Mouse (Mus musculus): ENCODE measurements at regions not wholly inside any gene's neighbourhood (a gene's known extent, or its start where the extent isn't known, plus 50 kb on each side); places are given as distances from the start of the nearest gene placed in this dataset.

- DNase-seq (ENCODE audit: low spot score in 2 of 2), result no peak
Measured at GRCm38 (mm10) chr4:100616161-100616915, 137.7 kb downstream of the Ube2u start.

DNA sequence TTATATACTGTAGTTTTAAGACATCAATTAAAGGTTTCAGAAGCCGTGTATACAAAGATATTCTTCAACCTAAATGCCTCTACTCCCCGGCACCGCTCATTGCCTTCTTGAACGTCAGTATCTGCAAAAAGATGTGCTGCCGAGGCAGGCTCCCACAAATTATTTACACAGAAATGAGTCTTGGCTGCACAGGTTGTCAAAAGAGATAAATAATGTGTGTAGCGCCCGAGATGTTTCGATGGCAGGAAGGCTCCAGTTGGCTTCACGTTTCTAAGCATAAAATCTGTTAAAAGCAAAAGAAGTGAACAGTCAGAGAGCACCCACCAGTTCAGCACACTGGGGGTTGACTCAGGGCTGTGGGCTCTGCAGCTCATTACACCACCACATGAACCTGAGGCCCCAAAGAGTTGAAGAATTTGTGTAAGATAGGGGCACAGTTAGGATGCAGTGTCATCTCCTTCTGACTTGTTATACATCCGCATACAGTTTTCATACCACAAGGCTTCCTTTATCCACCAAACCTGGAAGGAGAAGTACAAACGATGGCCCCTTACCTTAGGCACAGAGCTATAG, 138.4 kb downstream of the Ube2u start:
- no peak for DNase-seq (ENCODE audit: low spot score in 2 of 2)

DNA sequence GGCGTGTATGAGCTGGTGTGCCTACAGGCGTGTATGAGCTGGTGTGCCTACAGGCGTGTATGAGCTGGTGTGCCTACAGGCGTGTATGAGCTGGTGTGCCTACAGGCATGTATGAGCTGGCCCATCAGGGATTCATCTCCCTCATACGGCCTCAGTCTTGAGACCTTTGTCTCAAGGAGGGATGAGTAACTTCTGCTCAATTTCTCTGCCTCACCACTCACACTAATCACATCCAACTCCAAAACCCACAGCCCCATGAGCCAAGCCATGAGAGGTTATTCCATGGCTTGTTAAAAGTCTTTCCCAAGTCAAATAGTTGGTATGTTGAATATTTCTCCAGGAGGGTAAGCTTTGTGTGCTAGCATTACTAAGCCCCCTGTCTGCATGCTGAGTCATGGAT, 146.0 kb downstream of the Ube2u start:
- no peak for DNase-seq (ENCODE audit: low spot score in 2 of 2)

- no peak for DNase-seq (ENCODE audit: low spot score in 2 of 2)
Measured at GRCm38 (mm10) chr4:100626551-100626950, 147.9 kb downstream of the Ube2u start.

DNA sequence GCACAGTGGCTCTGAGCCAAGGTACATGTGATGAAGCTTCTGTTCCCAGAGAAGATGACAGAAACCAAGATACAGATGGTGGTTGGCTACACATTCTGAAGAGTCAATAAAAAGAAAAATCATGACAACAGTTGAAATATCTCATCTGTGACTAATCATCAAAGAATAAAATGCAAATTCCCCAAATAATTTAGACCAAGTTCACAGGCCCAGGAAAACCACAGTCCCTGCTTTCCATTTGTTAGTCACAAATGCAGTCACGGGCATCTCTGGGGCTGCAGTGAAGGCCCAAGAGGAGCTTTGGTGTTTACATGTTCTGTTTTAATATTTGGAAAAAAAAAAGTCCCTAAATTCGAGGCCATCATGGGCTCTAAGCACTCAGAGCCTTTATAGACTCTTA, 142.1 kb upstream of the Cachd1 start:
- DNase-seq (ENCODE audit: low spot score in 2 of 2), result no peak

DNA sequence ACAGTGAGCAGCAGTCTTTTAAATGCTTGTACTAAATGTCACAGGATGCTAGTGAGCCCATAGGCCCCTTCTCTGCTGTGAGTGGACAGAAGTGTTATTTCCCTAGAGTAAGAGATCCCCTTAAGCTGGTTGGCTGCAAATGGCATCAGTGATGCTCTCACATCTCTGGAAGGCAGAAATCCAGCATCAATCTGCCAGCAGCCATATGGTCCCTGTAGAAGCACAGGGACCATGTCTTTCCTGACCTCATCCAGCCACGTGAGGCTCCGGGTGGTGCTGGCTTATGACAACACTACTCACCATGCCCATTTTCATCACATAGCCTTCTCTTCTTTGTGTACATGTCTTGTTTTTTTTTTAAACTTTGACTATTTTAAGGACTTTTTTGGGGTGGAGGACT, 138.9 kb upstream of the Cachd1 start:
- no peak for DNase-seq (ENCODE audit: low spot score in 2 of 2)

DNA sequence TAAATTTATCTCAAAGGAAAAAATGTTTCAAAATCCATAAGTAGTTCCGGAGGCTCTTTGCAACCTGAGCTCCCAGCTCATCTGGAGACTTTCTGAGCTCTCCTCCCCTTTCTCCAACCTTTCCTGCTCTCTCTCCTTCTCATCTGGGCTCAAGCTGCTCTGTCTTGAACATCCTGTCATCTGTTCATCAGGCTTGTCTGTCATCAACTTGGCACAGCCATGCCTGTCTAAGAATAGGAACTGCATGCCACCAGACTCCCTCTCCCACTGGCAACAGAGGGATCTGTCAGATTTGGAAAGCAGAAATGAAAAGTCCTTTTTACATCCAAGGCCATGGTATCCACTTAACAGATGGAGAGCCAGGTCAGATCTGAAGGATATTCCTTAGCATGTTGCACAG, 115.3 kb upstream of the Cachd1 start:
- no peak for DNase-seq (ENCODE audit: low spot score in 2 of 2)

GRCm38 (mm10) chr4:100664619-100665264, 111.7 kb upstream of the Cachd1 start:
- DNase-seq (ENCODE audit: low spot score in 2 of 2), result no peak

- DNase-seq (ENCODE audit: low spot score in 2 of 2), result no peak
Measured at GRCm38 (mm10) chr4:100670553-100670952, 105.9 kb upstream of the Cachd1 start.

GRCm38 (mm10) chr4:100674916-100675315, 101.6 kb upstream of the Cachd1 start:
- DNase-seq (ENCODE audit: low spot score in 2 of 2), result no peak

DNA sequence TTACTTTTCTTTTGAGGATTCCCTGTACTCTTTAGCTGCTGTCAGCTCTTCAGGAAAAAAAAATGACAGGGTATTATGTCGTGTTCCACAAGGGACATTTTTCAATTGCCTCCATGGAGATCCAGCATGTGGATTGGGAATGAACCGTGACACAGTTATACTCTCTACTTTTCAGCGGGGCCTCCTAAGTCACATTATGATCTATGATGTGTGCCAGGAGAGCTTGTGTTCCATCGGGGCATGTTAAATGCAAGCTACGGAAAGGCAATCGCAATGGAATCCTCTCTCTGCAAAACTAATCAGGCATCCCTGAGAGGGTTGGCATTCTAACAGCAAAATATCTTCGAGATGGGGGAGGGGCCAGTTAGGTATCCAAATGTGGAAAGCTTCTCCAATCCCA, 92.7 kb upstream of the Cachd1 start:
- no peak for DNase-seq (ENCODE audit: low spot score in 2 of 2)

- DNase-seq (ENCODE audit: low spot score in 2 of 2), result no peak
Measured at GRCm38 (mm10) chr4:100700002-100700401, 76.5 kb upstream of the Cachd1 start.

- DNase-seq (ENCODE audit: low spot score in 2 of 2), result no peak
Measured at GRCm38 (mm10) chr4:100700418-100700817, 76.1 kb upstream of the Cachd1 start.

DNA sequence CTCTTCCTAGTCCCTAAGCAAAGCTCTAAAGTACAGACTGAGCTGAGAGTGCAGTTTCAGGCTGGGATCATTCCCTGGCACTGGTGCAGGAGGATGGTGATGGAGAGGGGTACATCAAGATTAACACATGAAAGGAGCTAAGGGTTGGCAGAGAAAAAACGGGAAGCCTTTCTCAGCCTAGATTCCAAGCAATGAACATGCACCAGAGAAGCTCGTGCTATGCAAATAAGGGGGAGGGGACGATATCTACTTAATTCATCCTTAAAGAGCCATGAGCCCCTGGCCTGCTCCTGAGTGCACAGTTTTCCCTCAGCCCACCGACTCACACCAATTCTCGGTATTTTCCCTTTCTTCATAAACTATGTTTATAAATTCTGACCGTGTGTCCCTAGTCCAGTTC, 70.5 kb upstream of the Cachd1 start:
- DNase-seq (ENCODE audit: low spot score in 2 of 2), result no peak

DNA sequence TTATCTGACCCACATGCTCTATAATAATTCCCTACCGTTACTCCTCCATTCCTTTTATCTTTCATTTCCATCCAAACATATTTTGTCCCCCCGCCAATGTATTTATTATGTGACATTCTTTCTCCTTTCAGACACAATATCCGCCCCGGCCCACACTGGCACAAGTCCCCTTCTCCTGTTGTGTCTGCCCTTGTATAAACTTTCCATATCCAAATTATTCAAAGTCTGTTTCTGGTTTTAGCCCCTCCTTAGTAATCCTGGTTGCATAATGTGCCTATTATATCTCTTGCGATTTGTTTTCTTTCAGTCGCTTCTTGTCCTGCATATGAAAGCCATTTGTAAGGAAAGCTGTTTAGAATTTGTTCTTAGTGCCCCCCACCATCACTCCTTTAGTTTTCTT, 69.3 kb upstream of the Cachd1 start:
- DNase-seq (ENCODE audit: low spot score in 2 of 2), result no peak

GRCm38 (mm10) chr4:100708247-100708646, 68.2 kb upstream of the Cachd1 start:
- DNase-seq (ENCODE audit: low spot score in 2 of 2), result no peak

DNA sequence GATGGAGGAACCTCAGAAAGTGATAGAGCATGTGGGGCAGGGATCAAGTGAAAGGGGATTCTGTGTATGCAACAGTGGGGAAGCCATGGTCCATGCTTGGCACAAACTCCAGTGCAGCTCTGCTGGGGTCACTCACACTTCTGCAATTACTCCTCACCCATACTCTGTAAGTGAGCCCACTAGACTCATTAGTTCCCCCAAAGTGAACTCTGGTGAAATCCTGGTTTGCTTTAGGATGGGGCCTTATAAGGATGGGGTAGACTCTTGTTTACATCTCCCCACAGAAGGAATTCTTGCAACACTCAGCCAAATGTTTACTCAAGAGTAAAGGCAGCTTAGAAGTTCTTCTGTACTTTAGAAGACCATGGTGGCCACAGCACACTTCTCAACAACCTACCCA, 62.2 kb upstream of the Cachd1 start:
- no peak for DNase-seq (ENCODE audit: low spot score in 2 of 2)

GRCm38 (mm10) chr4:100717601-100718000, 58.9 kb upstream of the Cachd1 start:
- DNase-seq (ENCODE audit: low spot score in 2 of 2), result no peak

DNA sequence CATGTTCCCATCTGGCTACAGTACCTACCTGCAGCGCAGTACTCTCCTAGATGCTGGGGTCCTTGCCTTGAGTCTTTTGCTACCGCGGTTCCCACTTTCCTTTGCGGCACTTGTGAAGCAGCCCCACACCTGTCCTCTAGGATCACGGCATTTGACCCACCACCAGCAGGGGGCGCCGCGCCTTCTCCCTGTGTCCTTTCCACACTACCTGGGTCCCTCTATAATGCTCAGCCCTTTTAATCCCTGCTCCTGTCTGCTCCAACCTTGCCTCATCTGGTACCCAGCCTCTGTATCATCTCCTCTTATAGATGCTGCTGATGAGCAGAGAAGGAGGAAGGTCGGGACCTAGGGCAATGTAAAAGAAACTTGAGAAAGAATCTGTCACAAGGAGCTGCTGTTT, 53.9 kb upstream of the Cachd1 start:
- peak; percentile 8 to 37 for DNase-seq (ENCODE audit: low spot score in 2 of 2)

DNA sequence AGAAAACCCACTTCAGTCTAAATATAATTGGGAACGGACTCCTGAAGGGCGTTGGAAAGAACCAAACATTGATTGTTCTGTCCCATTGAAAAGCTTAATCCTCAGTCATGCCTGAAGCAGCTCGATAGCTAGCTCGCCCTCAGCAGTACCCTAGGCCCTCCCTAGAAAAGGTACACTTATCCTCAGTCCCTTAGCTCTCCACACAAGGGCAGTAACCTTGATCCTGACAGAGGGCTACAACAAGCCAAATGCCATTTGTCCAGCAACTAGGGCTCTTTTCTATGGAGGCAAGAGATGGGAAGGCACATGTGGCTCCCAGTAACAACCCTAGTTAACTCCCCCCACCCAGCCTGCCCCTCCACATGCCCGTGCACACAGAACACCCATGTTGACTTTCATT, 53.4 kb upstream of the Cachd1 start:
- no peak for DNase-seq (ENCODE audit: low spot score in 2 of 2)

DNA sequence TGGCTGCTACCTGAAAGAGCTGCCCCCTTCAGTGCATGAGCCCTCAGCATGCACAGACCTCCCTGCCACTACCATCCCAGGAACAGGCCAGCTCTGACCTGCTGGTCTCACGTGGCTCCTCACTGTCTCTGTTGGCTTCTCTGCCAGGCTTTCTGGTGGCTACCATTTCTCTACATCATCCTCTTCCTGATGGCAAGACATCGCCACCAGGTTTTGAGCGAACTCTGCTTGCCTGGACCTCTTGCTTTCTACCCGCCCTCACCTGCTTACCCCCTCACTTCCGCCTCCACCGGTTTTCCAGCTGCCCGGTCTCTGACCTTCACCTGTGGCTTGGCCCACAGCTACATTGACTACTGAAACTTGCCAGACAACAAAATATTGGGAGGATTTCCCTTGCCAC, 50.7 kb upstream of the Cachd1 start:
- no peak for DNase-seq (ENCODE audit: low spot score in 2 of 2)

- no peak for DNase-seq (ENCODE audit: low spot score in 2 of 2)
Measured at GRCm38 (mm10) chr4:100726496-100726895, 50.0 kb upstream of the Cachd1 start.
